Mouse (Mus musculus) thymus, adult 2 months (tissue): Measurements from ENCODE around the gene Ackr1. TPM values are rescaled to one million over a fixed set of nuclear protein-coding genes. Genes with fewer than 3 reads are reported as not detected.
A peak's percentile ranks its signal among the peaks of the same experiment; 100 is the strongest.

Experiments used
- DNase-seq: peaks from one replicate; pipeline ENCODE4 v3.0.0; 2021
- H3K27ac ChIP-seq: fragments of 200-500 bp; 2 replicates; pipeline ENCODE4 v1.5.1; 2012; ENCODE audit warnings: low read length, control low read depth; ENCODE audit not compliant: control insufficient read depth, insufficient read depth
- H3K27me3 ChIP-seq: fragments of 200-500 bp; 2 replicates; pipeline ENCODE4 v1.6.1; 2012; ENCODE audit warnings: mild to moderate bottlenecking, low read length, moderate library complexity, mixed read lengths; ENCODE audit not compliant: control insufficient read depth, insufficient read depth
- H3K36me3 ChIP-seq: fragments of 200-500 bp; 2 replicates; pipeline ENCODE4 v1.6.1; 2012; ENCODE audit warnings: mild to moderate bottlenecking, low read length, moderate library complexity; ENCODE audit not compliant: control insufficient read depth, insufficient read depth
- H3K4me1 ChIP-seq: fragments of 200-500 bp; replicated peaks from 2 replicates; pipeline ENCODE4 v1.6.1; 2012; ENCODE audit warnings: low read length; ENCODE audit not compliant: control insufficient read depth, insufficient read depth
- H3K4me3 ChIP-seq: fragments of 200-500 bp; 2 replicates; pipeline ENCODE4 v1.5.1; 2012; ENCODE audit warnings: mild to moderate bottlenecking, low read length, control low read depth, moderate library complexity; ENCODE audit not compliant: control insufficient read depth, insufficient read depth
- CTCF ChIP-seq: fragments of 200-500 bp; IDR thresholded peaks from 2 replicates; pipeline ENCODE4 v1.5.1; 2012; ENCODE audit warnings: mild to moderate bottlenecking, control low read depth, low read length, moderate library complexity, borderline replicate concordance; ENCODE audit not compliant: control insufficient read depth, poor library complexity, insufficient read depth; ENCODE audit errors: extremely low read depth
- POLR2A ChIP-seq: fragments of 200-500 bp; IDR thresholded peaks from 2 replicates; pipeline ENCODE4 v1.6.1; 2012; ENCODE audit warnings: mild to moderate bottlenecking, low read length, control low read depth, moderate library complexity; ENCODE audit not compliant: control insufficient read depth, poor library complexity, insufficient read depth; ENCODE audit errors: extremely low read depth
- WGBS: fragments of 180-500 bp; shearing (Covaris S2); methylation state at CpG from one replicate; pipeline ENCODE4 v1.1.7; 2018; 5-methylcytosine and 5-hydroxymethylcytosine counted together
- polyA plus RNA-seq: library from polyadenylated mRNA; depleted of rRNA; stranded (reverse); fragments of >200 nt; gene quantifications from 2 replicates; pipeline ENCODE4 v1.2.3, GENCODE M21; 2012

Gene Ackr1
- polyA plus RNA-seq, 1 experiment: 8.7 TPM

- H3K27ac ChIP-seq: no peak overlapping the region
- TF ChIP-seq POLR2A: no peak
- TF ChIP-seq CTCF: no peak
- 44% methylated on average over 1 of the region's 1 CpGs for WGBS
- no peak for DNase-seq
- no peaks in the 10 kb centered on the region for H3K4me1 ChIP-seq
- H3K27me3 ChIP-seq: no peaks in the 10 kb centered on the region
- no peaks in the 10 kb centered on the region for H3K36me3 ChIP-seq
- no peak overlapping the region for H3K4me3 ChIP-seq
These were observed 15.0 kb upstream of the Ackr1 start for GRCm38 (mm10) chr1:173348527-173348926.

- TF ChIP-seq POLR2A (no peak), CTCF (no peak)
- Histone ChIP-seq H3K4me1 (no peaks in the 10 kb centered on the region), H3K36me3 (no peaks in the 10 kb centered on the region), H3K27me3 (no peaks in the 10 kb centered on the region), H3K27ac (no peak overlapping the region), H3K4me3 (no peak overlapping the region)
- no peak for DNase-seq
- 85% methylated on average over 4 of the region's 4 CpGs for WGBS
These were observed 11.6 kb upstream of the Ackr1 start for GRCm38 (mm10) chr1:173345112-173345511.

DNA sequence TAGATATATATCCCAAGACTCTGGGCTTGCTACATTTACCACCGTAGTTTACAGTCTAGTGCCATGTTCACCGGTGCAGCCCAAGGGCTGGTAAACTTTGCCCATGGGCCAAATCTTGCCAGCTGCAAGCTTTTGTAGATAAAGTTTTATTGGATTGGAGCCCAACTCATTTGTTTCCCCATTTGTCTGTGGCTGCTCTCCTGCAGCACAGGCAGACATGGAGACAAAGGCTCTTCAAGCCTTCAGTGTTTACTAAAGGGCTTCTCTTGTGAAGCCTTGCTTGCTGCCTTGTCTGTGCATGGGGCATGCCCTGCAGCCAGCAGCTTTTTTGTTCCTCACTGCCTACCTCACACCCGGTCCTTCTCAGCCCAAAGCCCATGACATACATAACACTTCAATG lies 10.4 kb upstream of the Ackr1 start:
- H3K27me3 ChIP-seq: no peaks in the 10 kb centered on the region
- H3K4me3 ChIP-seq: no peak overlapping the region
- 87% methylated on average over 3 of the region's 3 CpGs for WGBS
- DNase-seq: no peak
- no peak overlapping the region for H3K27ac ChIP-seq
- no peaks in the 10 kb centered on the region for H3K4me1 ChIP-seq
- TF ChIP-seq CTCF (no peak), POLR2A (no peak)
- H3K36me3 ChIP-seq: no peaks in the 10 kb centered on the region

GRCm38 (mm10) chr1:173342425-173342824 lies 8.9 kb upstream of the Ackr1 start:
- 90% methylated on average over 1 of the region's 1 CpGs for WGBS
- no peak for TF ChIP-seq POLR2A
- no peak for TF ChIP-seq CTCF
- no peak for DNase-seq
- no peak overlapping the region for H3K4me3 ChIP-seq
- H3K36me3 ChIP-seq: no peaks in the 10 kb centered on the region
- no peaks in the 10 kb centered on the region for H3K27me3 ChIP-seq
- H3K4me1 ChIP-seq: no peaks in the 10 kb centered on the region
- no peak overlapping the region for H3K27ac ChIP-seq

- H3K4me3 ChIP-seq: no peak overlapping the region
- H3K4me1 ChIP-seq: no peaks in the 10 kb centered on the region
- H3K27ac ChIP-seq: no peak overlapping the region
- no peaks in the 10 kb centered on the region for H3K36me3 ChIP-seq
- TF ChIP-seq POLR2A (no peak), CTCF (no peak)
- no peaks in the 10 kb centered on the region for H3K27me3 ChIP-seq
- DNase-seq: peak; percentile 22
- 23% methylated on average over 2 of the region's 2 CpGs for WGBS
These were observed 6.0 kb upstream of the Ackr1 start for GRCm38 (mm10) chr1:173339543-173339942.

- Histone ChIP-seq H3K27ac (no peak overlapping the region), H3K4me1 (no peaks in the 10 kb centered on the region), H3K4me3 (no peak overlapping the region), H3K36me3 (no peaks in the 10 kb centered on the region), H3K27me3 (no peaks in the 10 kb centered on the region)
- WGBS: 92% methylated on average over 10 of the region's 10 CpGs
- no peak for DNase-seq
- TF ChIP-seq CTCF: no peak
- no peak for TF ChIP-seq POLR2A
These were observed 3.5 kb upstream of the Ackr1 start for GRCm38 (mm10) chr1:173337008-173337407.

DNA sequence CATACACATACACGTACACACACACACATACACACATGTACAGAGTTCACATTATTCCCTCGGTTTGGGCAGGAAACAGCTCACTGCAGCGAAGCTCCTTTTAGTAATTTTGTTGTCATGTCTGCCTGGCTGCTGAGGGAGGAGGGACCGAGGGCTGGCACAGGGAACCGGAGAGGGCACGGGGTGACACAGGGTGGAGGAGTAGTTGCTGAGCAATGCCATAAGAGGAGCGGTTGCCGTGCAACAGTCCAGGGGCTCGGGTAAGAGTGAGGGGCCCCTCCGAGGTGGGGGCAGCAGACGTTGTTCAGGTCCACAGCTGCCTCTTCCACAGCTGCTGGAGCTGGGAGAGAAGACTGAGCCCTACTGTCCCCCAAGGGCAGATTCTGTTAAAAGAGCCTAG lies 2.4 kb upstream of the Ackr1 start:
- Histone ChIP-seq H3K27me3 (no peaks in the 10 kb centered on the region), H3K4me1 (no peaks in the 10 kb centered on the region), H3K4me3 (no peak overlapping the region), H3K36me3 (no peaks in the 10 kb centered on the region), H3K27ac (no peak overlapping the region)
- DNase-seq: no peak
- TF ChIP-seq CTCF (no peak), POLR2A (no peak)
- WGBS: 86% methylated on average over 11 of the region's 11 CpGs
